Mouse (Mus musculus) embryonic facial prominence, embryonic 12.5 days (tissue): ENCODE measurements around the gene Rplp2. TPM values are rescaled to one million over a fixed set of nuclear protein-coding genes. Genes with fewer than 3 reads are reported as not detected.

ENCODE experiments used
- ATAC-seq: fragments of 200-750 bp; cut with Nextera tagmentation; 2 replicates; pipeline ENCODE4 v1.8.0; 2017; ENCODE audit not compliant: insufficient number of reproducible peaks, insufficient read depth, low FRiP score, low TSS enrichment
- H3K27ac ChIP-seq: fragments of 300-500 bp; sonication (generic); 2 replicates; pipeline ENCODE4 v1.5.1; 2016; ENCODE audit warnings: mild to moderate bottlenecking
- H3K27me3 ChIP-seq: fragments of 300-500 bp; sonication (generic); 2 replicates; pipeline ENCODE4 v1.6.1; 2016; ENCODE audit warnings: mild to moderate bottlenecking, moderate library complexity
- H3K36me3 ChIP-seq: fragments of 300-500 bp; sonication (generic); 2 replicates; pipeline ENCODE4 v1.6.1; 2016; ENCODE audit warnings: mild to moderate bottlenecking
- H3K4me1 ChIP-seq: fragments of 300-500 bp; sonication (generic); 2 replicates; pipeline ENCODE4 v1.6.1; 2016
- H3K4me2 ChIP-seq: fragments of 300-500 bp; sonication (generic); replicated peaks from 2 replicates; pipeline ENCODE4 v1.6.1; 2016; ENCODE audit warnings: mild to moderate bottlenecking, moderate library complexity
- H3K4me3 ChIP-seq: fragments of 300-500 bp; sonication (generic); 2 replicates; pipeline ENCODE4 v1.5.1; 2016; ENCODE audit warnings: mild to moderate bottlenecking
- H3K9ac ChIP-seq: fragments of 300-500 bp; sonication (generic); 2 replicates; pipeline ENCODE4 v1.6.1; 2016; ENCODE audit warnings: mild to moderate bottlenecking, moderate library complexity
- H3K9me3 ChIP-seq: fragments of 300-500 bp; sonication (generic); 2 replicates; pipeline ENCODE4 v1.6.1; 2016; ENCODE audit warnings: mild to moderate bottlenecking, moderate library complexity
- WGBS: fragments of 180-500 bp; shearing (Covaris S2); methylation state at CpG from one replicate; pipeline ENCODE4 v1.1.7; 2016; 5-methylcytosine and 5-hydroxymethylcytosine counted together
- polyA plus RNA-seq: library from polyadenylated mRNA; unstranded; fragments of >200 nt; fragmentation: Nextera tagmentation; extraction: Ambion mirVana; gene quantifications from 2 replicates; pipeline ENCODE4 v1.2.1, GENCODE M21; 2016

The Rplp2 gene
- polyA plus RNA-seq, 1 experiment from 2014 or later: 1,203 TPM

- 84% methylated on average over 1 of the region's 1 CpGs for WGBS
Measured at GRCm38 (mm10) chr7:141493729-141494128, 46.6 kb downstream of the Rplp2 start.

GRCm38 (mm10) chr7:141495379-141495778, 48.2 kb downstream of the Rplp2 start:
- no peak overlapping the region for H3K4me3 ChIP-seq
- H3K36me3 ChIP-seq: peaks cover 46% of the 10 kb centered on the region
- H3K27ac ChIP-seq: no peak overlapping the region
- H3K9me3 ChIP-seq: no peaks in the 10 kb centered on the region
- WGBS: 85% methylated on average over 2 of the region's 2 CpGs
- H3K4me1 ChIP-seq: no peaks in the 10 kb centered on the region
- H3K9ac ChIP-seq: no peak overlapping the region
- no peaks in the 10 kb centered on the region for H3K27me3 ChIP-seq
- H3K4me2 ChIP-seq: no peak overlapping the region
- no peak for ATAC-seq

More at GRCm38 (mm10) chr7:141493729-141494128, 46.6 kb downstream of the Rplp2 start:
- no peaks in the 10 kb centered on the region for H3K4me1 ChIP-seq
- no peak for ATAC-seq
- H3K27me3 ChIP-seq: no peaks in the 10 kb centered on the region
- no peak overlapping the region for H3K4me2 ChIP-seq
- peaks cover 36% of the 10 kb centered on the region for H3K36me3 ChIP-seq
- H3K4me3 ChIP-seq: no peak overlapping the region
- no peak overlapping the region for H3K9ac ChIP-seq
- no peaks in the 10 kb centered on the region for H3K9me3 ChIP-seq
- H3K27ac ChIP-seq: no peak overlapping the region

GRCm38 (mm10) chr7:141495940-141496339, 48.8 kb downstream of the Rplp2 start:
- WGBS: 90% methylated on average over 4 of the region's 4 CpGs
- H3K27me3 ChIP-seq: no peaks in the 10 kb centered on the region
- ATAC-seq: no peak
- no peaks in the 10 kb centered on the region for H3K4me1 ChIP-seq
- H3K9me3 ChIP-seq: no peaks in the 10 kb centered on the region
- no peak overlapping the region for H3K27ac ChIP-seq
- H3K36me3 ChIP-seq: peaks cover 46% of the 10 kb centered on the region
- H3K4me3 ChIP-seq: no peak overlapping the region
- H3K4me2 ChIP-seq: no peak overlapping the region
- no peak overlapping the region for H3K9ac ChIP-seq

GRCm38 (mm10) chr7:141497600-141497999, 50.4 kb downstream of the Rplp2 start:
- Histone ChIP-seq H3K9ac (no peak overlapping the region), H3K4me2 (no peak overlapping the region), H3K27ac (no peak overlapping the region), H3K4me1 (no peaks in the 10 kb centered on the region), H3K27me3 (no peaks in the 10 kb centered on the region), H3K4me3 (no peak overlapping the region), H3K36me3 (peaks cover 33% of the 10 kb centered on the region), H3K9me3 (no peaks in the 10 kb centered on the region)
- no peak for ATAC-seq
- 91% methylated on average over 3 of the region's 3 CpGs for WGBS

Other genes starting within 250 kb of the Rplp2 start
- gene Lmntd2, start 233.3 kb upstream of the Rplp2 start, polyA plus RNA-seq: 3.9 TPM in 2 replicates
- 38.6 and 42.3 TPM in 2 replicates for gene Rassf7, start 231.5 kb upstream of the Rplp2 start, polyA plus RNA-seq
- gene Phrf1, start 218.6 kb upstream of the Rplp2 start, polyA plus RNA-seq: 87.1 and 99.9 TPM in 2 replicates
- 0.99 and 1.1 TPM in 2 replicates for gene Irf7, start 180.9 kb upstream of the Rplp2 start, polyA plus RNA-seq
- gene Cdhr5, start 170.6 kb upstream of the Rplp2 start, polyA plus RNA-seq: not detected in 2 replicates
- gene Sct, start 168.2 kb upstream of the Rplp2 start, polyA plus RNA-seq: 4.0 and 5.0 TPM in 2 replicates
- gene Drd4, start 155.4 kb upstream of the Rplp2 start, polyA plus RNA-seq: 1.7 and 2.3 TPM in 2 replicates
- gene Deaf1, start 119.7 kb upstream of the Rplp2 start, polyA plus RNA-seq: 75.4 and 83.4 TPM in 2 replicates
- 54.3 and 56.7 TPM in 2 replicates for gene Tmem80, start 119.6 kb upstream of the Rplp2 start, polyA plus RNA-seq
- 5.6 and 5.7 TPM in 2 replicates for gene Eps8l2, start 108.5 kb upstream of the Rplp2 start, polyA plus RNA-seq
- 303 and 306 TPM in 2 replicates for gene Taldo1, start 55.2 kb upstream of the Rplp2 start, polyA plus RNA-seq
- 62.2 and 68.5 TPM in 2 replicates for gene Gatd1, start 33.2 kb upstream of the Rplp2 start, polyA plus RNA-seq
- 7.4 and 10.4 TPM in 2 replicates for gene Cend1, start 17.9 kb upstream of the Rplp2 start, polyA plus RNA-seq
- 39.2 and 41.9 TPM in 2 replicates for gene Slc25a22, start 9.5 kb upstream of the Rplp2 start, polyA plus RNA-seq
- 14.9 and 15.0 TPM in 2 replicates for gene Pidd1, start 3.3 kb upstream of the Rplp2 start, polyA plus RNA-seq
- 13.9 and 14.6 TPM in 2 replicates for gene Pnpla2, start 7.8 kb downstream of the Rplp2 start, polyA plus RNA-seq
- 12.8 and 13.3 TPM in 2 replicates for gene Cracr2b, start 13.7 kb downstream of the Rplp2 start, polyA plus RNA-seq
- gene Cd151, start 20.0 kb downstream of the Rplp2 start, polyA plus RNA-seq: 17.0 and 19.6 TPM in 2 replicates
- gene Polr2l, start 27.8 kb downstream of the Rplp2 start, polyA plus RNA-seq: 66.2 and 68.9 TPM in 2 replicates
- gene Tspan4, start 27.9 kb downstream of the Rplp2 start, polyA plus RNA-seq: 36.8 and 43.3 TPM in 2 replicates
- 32.5 and 34.7 TPM in 2 replicates for gene Chid1, start 92.5 kb downstream of the Rplp2 start, polyA plus RNA-seq
- 99.2 and 102 TPM in 2 replicates for gene Ap2a2, start 114.8 kb downstream of the Rplp2 start, polyA plus RNA-seq
- 0.19 and 0.23 TPM in 2 replicates for gene Muc6, start 207.9 kb downstream of the Rplp2 start, polyA plus RNA-seq
- gene Muc2, start 243.0 kb downstream of the Rplp2 start, polyA plus RNA-seq: 0.13 and 0.48 TPM in 2 replicates